Mouse (Mus musculus) activated CD4-positive, CD25-positive, alpha-beta regulatory T cell, adult 9 weeks (primary cell): ENCODE data around the gene Gm44503. TPM values are rescaled to one million over a fixed set of nuclear protein-coding genes. Genes with fewer than 3 reads are reported as not detected.

Experiments used
- polyA plus RNA-seq: library from polyadenylated mRNA; unstranded; fragments of 100-300 nt; shearing (Covaris generic); gene quantifications from one replicate; pipeline ENCODE4 v1.2.1, GENCODE M21; 2017

Gm44503 gene
- not detected for polyA plus RNA-seq

DNA sequence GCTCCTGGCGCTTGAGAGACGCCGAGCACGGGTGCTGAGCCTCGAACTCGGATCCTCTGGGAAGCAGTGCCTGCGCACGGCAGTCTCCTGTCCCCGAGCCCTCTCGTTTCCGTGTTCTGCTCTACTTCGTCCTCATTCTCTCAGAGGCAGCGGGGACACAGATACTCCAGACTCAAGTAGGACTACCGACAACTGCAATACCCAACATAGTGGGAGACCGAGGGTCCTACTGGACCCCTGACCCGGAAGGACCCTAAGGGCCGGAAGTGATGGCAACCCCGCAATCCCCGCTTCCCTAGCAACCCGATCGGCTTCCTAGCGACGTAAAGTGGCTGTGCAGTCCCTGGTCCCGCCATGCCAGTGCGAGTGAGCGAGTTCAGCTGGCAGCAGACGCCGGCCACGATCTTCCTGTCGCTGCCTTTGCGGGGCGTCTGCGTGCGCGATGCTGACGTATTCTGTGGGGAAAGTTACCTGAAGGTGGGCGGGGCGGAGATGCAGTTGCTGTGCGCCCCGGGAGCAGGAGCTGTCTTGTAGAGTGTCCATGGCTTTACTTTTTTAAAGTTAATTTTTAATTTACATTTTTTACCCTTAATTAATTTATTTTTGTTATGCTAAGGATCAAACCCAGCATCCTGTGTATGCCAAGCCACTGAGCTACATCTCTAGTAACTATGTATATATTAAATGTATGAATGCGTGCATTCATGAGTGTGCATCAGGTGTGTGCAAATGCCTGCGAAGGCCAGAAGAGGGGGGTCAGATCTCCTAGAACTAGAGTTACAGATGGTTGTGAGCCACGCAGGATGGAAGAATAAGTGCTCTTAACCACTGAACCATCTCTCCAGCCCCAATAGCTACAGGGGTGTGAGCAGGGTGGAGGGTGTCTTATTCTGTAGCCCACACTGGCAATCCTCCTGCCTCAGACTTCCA, at the start of gene Gm44503, which contains the start of gene Dyx1c1:
Gene Gm44503 (plus strand): TSS at position 332 of the 930 bp plus-strand sequence.
Gene Dyx1c1 (plus strand): TSS at position 265 of the 930 bp plus-strand sequence.

DNA sequence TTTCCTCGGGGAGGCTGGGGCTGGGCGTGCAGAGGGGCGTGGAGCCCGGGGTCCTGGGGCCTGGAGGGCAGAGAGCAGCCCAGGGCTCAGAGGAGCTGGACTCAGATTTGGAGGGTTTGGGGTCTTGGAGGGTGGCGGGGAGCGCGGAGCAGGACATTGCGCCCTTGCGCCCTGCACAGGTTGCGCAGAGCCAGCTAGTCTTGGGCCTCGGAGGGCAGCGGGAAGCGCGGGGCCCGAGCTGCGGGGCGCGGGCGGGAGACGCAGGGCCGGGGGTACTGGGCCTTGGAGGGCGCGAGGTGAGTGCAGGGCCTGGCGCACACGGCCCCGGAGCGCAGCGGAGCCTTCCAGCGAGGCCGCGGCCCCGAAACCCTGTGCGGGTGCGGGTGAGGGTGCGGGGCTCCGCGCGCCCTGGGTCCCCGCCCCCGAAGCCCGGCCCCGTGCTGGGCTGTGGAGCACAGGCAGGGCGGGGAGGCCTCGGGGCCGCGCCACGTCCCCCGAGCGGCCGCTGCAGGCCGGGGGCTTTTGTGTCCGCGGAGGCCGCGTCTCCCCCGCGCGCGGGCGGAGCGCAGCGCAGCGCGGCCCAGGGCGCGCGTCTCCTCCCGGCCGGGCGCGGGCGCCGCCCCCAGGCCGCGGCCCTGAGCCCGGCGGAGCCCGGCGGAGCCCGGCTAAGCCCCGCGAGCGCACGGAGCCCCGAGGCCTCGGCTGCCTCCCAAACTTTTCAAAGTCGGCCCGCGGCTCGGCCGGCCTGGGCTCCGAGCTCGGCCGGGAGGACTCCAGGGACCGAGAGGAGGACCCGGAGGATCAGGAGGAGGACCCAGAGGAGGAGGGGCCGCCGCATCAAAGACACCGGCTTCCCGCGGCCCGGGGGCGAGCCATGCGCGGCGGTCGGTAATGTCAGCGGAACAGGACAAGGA, 33.4 kb upstream of the Gm44503 start, which contains the start of gene Pygo1:
Gene Pygo1 (plus strand): TSS at position 625 of the 914 bp plus-strand sequence.

DNA sequence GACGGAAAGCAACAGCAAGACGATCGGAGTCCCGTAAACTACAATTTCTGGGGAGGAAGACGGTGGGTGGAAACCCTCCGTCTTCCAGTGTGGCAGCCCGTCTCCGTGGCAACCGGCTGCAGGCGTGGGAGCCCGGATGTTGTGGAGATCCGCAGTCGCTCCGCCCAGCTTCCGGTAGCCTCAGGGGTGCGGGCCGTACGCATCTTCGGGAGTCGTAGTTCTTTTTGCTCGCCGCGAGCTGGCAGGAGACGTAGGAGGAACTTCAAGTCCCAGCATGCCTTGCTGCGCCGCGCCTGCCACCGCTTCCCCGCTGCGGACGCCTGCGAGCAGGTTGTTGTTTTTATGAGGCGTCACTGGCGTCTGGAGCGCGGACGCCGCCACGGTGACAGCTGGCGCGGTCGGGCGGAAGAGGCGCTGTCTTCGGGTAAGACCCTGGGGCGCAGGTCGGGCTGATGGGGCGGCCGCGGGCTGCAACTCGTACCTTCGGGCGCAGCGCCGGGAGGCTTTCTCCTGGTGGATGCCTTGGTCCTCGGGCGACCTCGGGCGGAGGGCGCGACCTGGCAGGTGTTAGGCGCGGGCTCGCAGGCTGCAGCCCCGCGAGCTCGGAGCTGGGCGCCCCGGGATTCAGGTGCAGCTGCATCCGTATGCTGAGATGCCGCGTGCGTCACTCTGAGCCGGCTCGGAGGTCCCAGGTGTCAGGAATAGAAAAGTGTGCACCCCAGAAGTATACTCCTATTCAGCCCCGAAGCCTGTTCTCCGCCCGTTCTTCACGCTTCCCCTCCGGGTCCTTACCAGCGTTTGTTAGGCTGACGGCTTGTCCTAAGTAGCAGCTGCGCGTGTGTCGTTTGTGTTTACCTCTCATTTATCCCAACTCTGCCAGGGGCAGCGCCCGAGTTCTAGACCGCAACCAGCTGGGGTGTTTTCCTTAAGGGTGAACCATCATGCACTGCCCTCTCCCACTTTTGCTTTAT, 26.9 kb downstream of the Gm44503 start, which contains the start of the genes Ccpg1os and Ccpg1:
Gene Ccpg1os (minus strand): TSS at position 133 of the 971 bp plus-strand sequence.
Gene Ccpg1 (plus strand): TSS at position 180 of the 971 bp plus-strand sequence.

DNA sequence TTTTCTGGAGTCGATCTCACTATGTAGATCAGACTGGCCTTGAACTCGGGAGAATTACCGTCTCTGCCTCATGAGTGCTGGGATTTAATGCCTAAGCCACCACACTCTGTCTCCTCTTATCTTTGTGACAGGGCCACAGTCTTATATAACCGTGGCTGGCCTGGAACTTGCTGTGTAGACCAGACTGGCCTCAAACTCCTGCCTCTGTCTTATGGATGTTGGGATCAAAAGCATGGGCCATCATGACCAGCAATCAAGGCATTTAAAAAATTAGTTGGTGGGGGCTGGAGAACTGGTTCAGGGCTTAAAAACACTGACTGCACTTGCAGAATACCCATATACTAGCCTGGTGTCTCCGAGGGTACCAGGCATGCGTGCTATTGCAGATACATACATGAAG, 81.4 kb downstream of the Gm44503 start, which contains the start of gene Pigb:
Gene Pigb (minus strand): TSS at position 299 of the 400 bp plus-strand sequence.

DNA sequence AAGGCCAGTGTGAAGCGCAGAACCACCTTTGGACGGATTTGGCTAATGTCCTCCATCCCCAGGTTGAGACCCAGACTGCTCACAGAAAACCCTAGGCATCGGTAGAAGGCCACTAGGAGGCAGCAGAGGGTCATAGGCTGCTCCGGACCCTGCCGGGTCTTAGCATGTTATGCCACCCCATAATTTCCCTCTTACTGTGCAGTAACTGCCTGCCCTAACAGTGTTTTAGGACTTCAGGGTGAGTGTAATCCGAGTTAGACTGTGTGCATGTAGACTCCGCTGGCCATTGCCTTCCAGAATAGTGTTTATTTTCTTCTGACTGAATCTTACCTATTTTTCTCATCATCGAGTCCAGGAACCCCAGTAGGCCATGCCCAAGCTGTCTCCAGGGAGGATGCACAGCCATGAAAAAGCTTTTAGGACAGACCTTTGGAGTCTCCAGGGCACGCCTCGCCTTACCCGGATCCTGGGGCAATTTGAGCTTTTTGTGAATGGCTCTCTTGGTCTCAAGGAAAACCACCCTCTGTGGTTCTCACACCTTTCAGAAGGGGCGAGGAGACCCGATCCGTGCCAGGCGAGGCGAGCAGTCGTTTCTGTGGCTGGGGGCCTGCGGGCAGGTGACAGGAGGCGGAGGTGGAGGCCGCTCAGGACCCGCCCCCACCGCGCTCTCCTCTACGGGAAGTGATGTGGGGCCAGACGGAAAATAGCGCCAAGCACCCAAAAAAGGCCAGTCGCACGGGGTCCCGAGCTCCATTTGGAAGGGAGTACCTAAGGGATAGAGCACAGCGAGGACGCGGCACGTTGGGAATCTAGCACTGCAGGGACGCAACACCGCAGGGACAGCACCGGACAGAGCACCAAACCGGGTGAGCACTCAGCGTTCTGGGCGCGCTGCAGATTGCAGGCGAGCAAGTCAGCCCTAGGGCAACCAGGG, 85.8 kb downstream of the Gm44503 start, which contains the start of gene Rab27a:
Gene Rab27a (plus strand): TSS at position 709 of the 934 bp plus-strand sequence.

Other genes with a start within 250 kb of the Gm44503 start
- not detected for gene Prtg, start 152.0 kb upstream of the Gm44503 start, polyA plus RNA-seq
- gene Pygo1, start 33.2 kb upstream of the Gm44503 start, polyA plus RNA-seq: not detected
- 2.7 TPM for gene Dyx1c1, start 67 bp upstream of the Gm44503 start, polyA plus RNA-seq
- 8.9 TPM for gene Ccpg1os, start 26.5 kb downstream of the Gm44503 start, polyA plus RNA-seq
- gene Ccpg1, start 26.6 kb downstream of the Gm44503 start, polyA plus RNA-seq: 109 TPM
- 25.5 TPM for gene Pigb, start 81.5 kb downstream of the Gm44503 start, polyA plus RNA-seq
- gene Rab27a, start 86.0 kb downstream of the Gm44503 start, polyA plus RNA-seq: 56.6 TPM
- gene Khdc3, start 143.0 kb downstream of the Gm44503 start, polyA plus RNA-seq: 0.27 TPM
- not detected for gene Gm20509, start 143.6 kb downstream of the Gm44503 start, polyA plus RNA-seq
- gene Rsl24d1, start 154.6 kb downstream of the Gm44503 start, polyA plus RNA-seq: 86.1 TPM